Mouse (Mus musculus) MEL (cell line): Measurements from ENCODE around the gene Rps6ka3. TPM values are rescaled to one million over a fixed set of nuclear protein-coding genes. Genes with fewer than 3 reads are reported as not detected.

ENCODE experiments used
- DNase-seq: peaks from one replicate; pipeline ENCODE4 v3.0.0; 2011; ENCODE audit warnings: low read depth, low spot score
- H3K27ac ChIP-seq: 2 replicates; pipeline ENCODE4 v1.5.1; 2012; ENCODE audit warnings: low read depth, mild to moderate bottlenecking, control low read depth, low read length, moderate library complexity; ENCODE audit not compliant: control insufficient read depth
- H3K27me3 ChIP-seq, 2 experiments: fragments of 150-350 bp in 1 of 2; sonication (generic) in 1 of 2; 2 replicates each; pipeline ENCODE4 v1.6.1; 2012; ENCODE audit warnings: low read length in 2 of 2, mild to moderate bottlenecking in 2 of 2, improper control_type of control experiment in 1 of 2, moderate library complexity in 1 of 2; ENCODE audit not compliant: insufficient read depth in 2 of 2, control insufficient read depth in 1 of 2
- H3K36me3 ChIP-seq, 2 experiments: 2 replicates each; pipeline ENCODE4 v1.6.1; 2012 to 2014; ENCODE audit warnings: low read length in 2 of 2, improper control_type of control experiment in 1 of 2, inconsistent platforms in 1 of 2, mild to moderate bottlenecking in 1 of 2; ENCODE audit not compliant: insufficient read depth in 2 of 2, control insufficient read depth in 1 of 2
- H3K4me1 ChIP-seq, 2 experiments: fragments of 150-350 bp in 1 of 2; sonication (generic) in 1 of 2; 2 replicates each; pipeline ENCODE4 v1.6.1; 2012; ENCODE audit warnings: low read length in 2 of 2, improper control_type of control experiment in 1 of 2, mild to moderate bottlenecking in 1 of 2; ENCODE audit not compliant: insufficient read depth in 2 of 2, control insufficient read depth in 1 of 2
- H3K4me3 ChIP-seq, 2 experiments: fragments of 150-350 bp in 1 of 2; sonication (generic) in 1 of 2; 2 replicates each; pipeline ENCODE4 v1.5.1; 2012; ENCODE audit warnings: low read depth in 2 of 2, low read length in 2 of 2, mild to moderate bottlenecking in 2 of 2, moderate library complexity in 2 of 2, control low read depth in 1 of 2, improper control_type of control experiment in 1 of 2; ENCODE audit not compliant: control insufficient read depth in 1 of 2, insufficient read depth in 1 of 2
- H3K79me2 ChIP-seq: 2 replicates; pipeline ENCODE4 v1.6.1; 2012; ENCODE audit warnings: mild to moderate bottlenecking, low read length, moderate library complexity; ENCODE audit not compliant: control insufficient read depth, poor library complexity, insufficient read depth
- H3K9ac ChIP-seq: 2 replicates; pipeline ENCODE4 v1.6.1; 2012; ENCODE audit warnings: low read depth, mild to moderate bottlenecking, control low read depth, low read length, moderate library complexity; ENCODE audit not compliant: control insufficient read depth, poor library complexity, severe bottlenecking
- H3K9me3 ChIP-seq: fragments of 150-350 bp; sonication (generic); replicated peaks from 2 replicates; pipeline ENCODE4 v1.6.1; 2012; ENCODE audit warnings: mild to moderate bottlenecking, low read length, improper control_type of control experiment, moderate library complexity; ENCODE audit not compliant: insufficient read depth
- CHD2 ChIP-seq: IDR thresholded peaks from 2 replicates; pipeline ENCODE4 v1.6.1; 2011; ENCODE audit warnings: low read length, improper control_type of control experiment
- CTCF ChIP-seq, 3 experiments: IDR thresholded peaks in 2 of 3; conservative IDR thresholded peaks in 1 of 3; 2 replicates each; pipeline ENCODE4 v1.5.1; 2011 to 2012; ENCODE audit warnings: low read length in 3 of 3, low read depth in 2 of 3, mild to moderate bottlenecking in 2 of 3, improper control_type of control experiment in 1 of 3, inconsistent platforms in 1 of 3, mixed read lengths in 1 of 3, moderate library complexity in 1 of 3; ENCODE audit not compliant: control insufficient read depth in 1 of 3, insufficient read depth in 1 of 3, poor library complexity in 1 of 3, severe bottlenecking in 1 of 3
- E2F4 ChIP-seq: IDR thresholded peaks from 2 replicates; pipeline ENCODE4 v1.6.1; 2011; ENCODE audit warnings: low read depth, low read length, improper control_type of control experiment, borderline replicate concordance
- ETS1 ChIP-seq: IDR thresholded peaks from 2 replicates; pipeline ENCODE4 v1.6.1; 2012; ENCODE audit warnings: low read depth, mild to moderate bottlenecking, inconsistent platforms, low read length, improper control_type of control experiment, moderate library complexity
- GABPA ChIP-seq: IDR thresholded peaks from 2 replicates; pipeline ENCODE4 v1.6.1; 2012; ENCODE audit warnings: low read depth, mild to moderate bottlenecking, inconsistent platforms, low read length, improper control_type of control experiment, moderate library complexity
- GATA1 ChIP-seq: IDR thresholded peaks from 2 replicates; pipeline ENCODE4 v1.6.1; 2011; ENCODE audit warnings: low read depth, low read length, improper control_type of control experiment
- HCFC1 ChIP-seq: IDR thresholded peaks from 2 replicates; pipeline ENCODE4 v1.6.1; 2012; ENCODE audit warnings: low read depth, mild to moderate bottlenecking, inconsistent platforms, low read length, improper control_type of control experiment, moderate library complexity
- JUND ChIP-seq: IDR thresholded peaks from 2 replicates; pipeline ENCODE4 v1.6.1; 2011; ENCODE audit warnings: low read depth, mild to moderate bottlenecking, improper control_type of control experiment, low read length
- KAT2A ChIP-seq: conservative IDR thresholded peaks from 2 replicates; pipeline ENCODE4 v1.6.1; 2012; ENCODE audit warnings: low read depth, low read length, improper control_type of control experiment, inconsistent platforms
- MAX ChIP-seq: IDR thresholded peaks from 2 replicates; pipeline ENCODE4 v1.6.1; 2011; ENCODE audit warnings: low read length, improper control_type of control experiment
- MAZ ChIP-seq: IDR thresholded peaks from 2 replicates; pipeline ENCODE4 v1.6.1; 2012; ENCODE audit warnings: low read depth, mild to moderate bottlenecking, inconsistent platforms, low read length, improper control_type of control experiment
- MXI1 ChIP-seq: IDR thresholded peaks from 2 replicates; pipeline ENCODE4 v1.6.1; 2011; ENCODE audit warnings: mild to moderate bottlenecking, low read depth, low read length, improper control_type of control experiment
- MYB ChIP-seq: IDR thresholded peaks from 2 replicates; pipeline ENCODE4 v1.6.1; 2011; ENCODE audit warnings: mild to moderate bottlenecking, low read depth, low read length, improper control_type of control experiment
- NELFE ChIP-seq: IDR thresholded peaks from 2 replicates; pipeline ENCODE4 v1.6.1; 2011; ENCODE audit warnings: low read depth, low read length, improper control_type of control experiment
- NRF1 ChIP-seq: IDR thresholded peaks from 2 replicates; pipeline ENCODE4 v1.6.1; 2014; ENCODE audit warnings: low read depth, mild to moderate bottlenecking, inconsistent platforms, low read length, improper control_type of control experiment, moderate library complexity; ENCODE audit not compliant: poor library complexity, insufficient read depth, severe bottlenecking
- POLR2A ChIP-seq, 2 experiments: IDR thresholded peaks; 2 replicates each; pipeline ENCODE4 v1.6.1; 2011 to 2012; ENCODE audit warnings: low read length in 2 of 2, mild to moderate bottlenecking in 2 of 2, control low read depth in 1 of 2, improper control_type of control experiment in 1 of 2, low read depth in 1 of 2, moderate library complexity in 1 of 2; ENCODE audit not compliant: control insufficient read depth in 1 of 2, insufficient read depth in 1 of 2, poor library complexity in 1 of 2
- POLR2AphosphoS2 ChIP-seq: IDR thresholded peaks from 2 replicates; pipeline ENCODE4 v1.6.1; 2011; ENCODE audit warnings: low read length, improper control_type of control experiment
- POLR2AphosphoS5 ChIP-seq: IDR thresholded peaks from 2 replicates; pipeline ENCODE4 v1.6.1; 2012; ENCODE audit warnings: low read depth, borderline replicate concordance, mild to moderate bottlenecking, inconsistent platforms, low read length, moderate library complexity, mixed read lengths
- RCOR1 ChIP-seq: IDR thresholded peaks from 2 replicates; pipeline ENCODE4 v1.6.1; 2012; ENCODE audit warnings: low read depth, mild to moderate bottlenecking, inconsistent platforms, low read length, improper control_type of control experiment
- TAL1 ChIP-seq: IDR thresholded peaks from 2 replicates; pipeline ENCODE4 v1.6.1; 2012; ENCODE audit warnings: mild to moderate bottlenecking, inconsistent platforms, low read length, moderate library complexity, mixed read lengths
- USF1 ChIP-seq: IDR thresholded peaks from 2 replicates; pipeline ENCODE4 v1.6.1; 2014; ENCODE audit warnings: low read depth, mild to moderate bottlenecking, inconsistent platforms, low read length, improper control_type of control experiment, moderate library complexity
- USF2 ChIP-seq, 2 experiments: IDR thresholded peaks; 2 replicates each; pipeline ENCODE4 v1.6.1; 2011 to 2012; ENCODE audit warnings: improper control_type of control experiment in 2 of 2, low read length in 2 of 2, borderline replicate concordance in 1 of 2, inconsistent platforms in 1 of 2, low read depth in 1 of 2, mild to moderate bottlenecking in 1 of 2; ENCODE audit not compliant: insufficient read depth in 1 of 2
- ZKSCAN1 ChIP-seq: IDR thresholded peaks from 2 replicates; pipeline ENCODE4 v1.6.1; 2012; ENCODE audit warnings: low read depth, mild to moderate bottlenecking, inconsistent platforms, low read length, improper control_type of control experiment, moderate library complexity
- ZNF384 ChIP-seq: IDR thresholded peaks from 2 replicates; pipeline ENCODE4 v1.6.1; 2012; ENCODE audit warnings: low read depth, mild to moderate bottlenecking, inconsistent platforms, low read length, improper control_type of control experiment
- polyA plus RNA-seq, 2 experiments: library from polyadenylated mRNA; stranded (reverse) in 1 of 2; unstranded in 1 of 2; fragments of >175 nt in 1 of 2; fragments of >200 nt in 1 of 2; gene quantifications; 2 replicates each; pipeline versions ENCODE4 v1.2.1 to v1.2.4; 2012; ENCODE audit warnings: low replicate concordance in 2 of 2, low read depth in 1 of 2; ENCODE audit not compliant: insufficient read length in 2 of 2, insufficient read depth in 1 of 2, missing spikeins in 1 of 2
- total RNA-seq: library from RNA; depleted of rRNA; stranded (reverse); fragments of 300-350 nt; gene quantifications from 2 replicates; pipeline ENCODE4 v1.2.3, GENCODE M21; 2012

Rps6ka3 gene
- total and polyA plus RNA-seq, 3 experiments: 10.9 to 32.7 TPM; not detected in 1

DNA sequence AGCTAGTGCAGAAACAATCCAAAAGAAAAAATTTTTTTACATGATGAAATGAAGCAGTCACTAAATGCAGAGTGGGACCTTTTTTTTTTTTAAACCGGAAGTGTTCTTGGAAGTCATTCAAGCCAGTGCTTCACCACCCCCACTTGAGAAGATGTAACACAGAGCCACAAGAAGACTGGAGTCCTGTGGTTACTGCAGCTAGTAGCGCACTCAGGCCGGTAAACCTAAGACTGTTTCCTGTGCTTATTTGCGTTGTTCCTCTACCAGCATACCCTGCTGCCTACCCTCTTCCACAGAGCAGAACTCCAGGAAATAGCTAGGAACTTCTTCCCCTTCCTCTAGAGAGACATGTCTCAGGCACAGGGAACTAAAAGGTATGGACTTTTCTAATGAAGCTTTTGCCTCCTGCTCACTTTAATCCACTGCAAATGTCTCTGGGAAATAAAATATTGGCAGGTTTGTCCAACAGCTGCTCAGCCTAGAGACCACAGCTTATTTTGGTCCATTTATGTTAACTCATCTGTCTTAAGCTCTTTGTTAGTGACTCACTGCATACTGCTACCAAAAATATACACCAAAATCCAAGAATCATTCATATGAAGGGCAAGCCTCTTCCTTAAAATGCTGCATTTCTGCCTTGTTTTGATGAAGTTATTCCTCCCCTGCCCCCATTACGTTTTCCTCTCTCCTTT lies 931 bp downstream of the Rps6ka3 start:
- Histone ChIP-seq H3K4me3 (no peak overlapping the region), H3K27me3 (peaks cover 7 to 20% of the 10 kb centered on the region in 2 experiments; a peak in 3 of 4 replicates), H3K36me3 (no peaks in the 10 kb centered on the region), H3K4me1 (no peaks in the 10 kb centered on the region), H3K9ac (no peak overlapping the region), H3K9me3 (no peaks in the 10 kb centered on the region), H3K27ac (no peak overlapping the region), H3K79me2 (no peaks in the 10 kb centered on the region)
- no peak for DNase-seq
- TF ChIP-seq USF2 (IDR thresholded peaks at IDR 0.05; ENCODE audit: borderline replicate concordance in 1 of 2, insufficient read depth in 1 of 2, low read depth in 1 of 2, low read length in 2 of 2): no peak
- no peak for TF ChIP-seq RCOR1
- TF ChIP-seq GATA1: no peak
- TF ChIP-seq MXI1: no peak
- no peak for TF ChIP-seq MAZ
- no peak for TF ChIP-seq MAX
- TF ChIP-seq HCFC1: no peak
- TF ChIP-seq NRF1: no peak
- no peak for TF ChIP-seq POLR2A (IDR thresholded peaks at IDR 0.05; ENCODE audit: control insufficient read depth in 1 of 2, insufficient read depth in 1 of 2, low read depth in 1 of 2, low read length in 2 of 2, poor library complexity in 1 of 2)
- no peak for TF ChIP-seq CTCF (IDR thresholded peaks at IDR 0.05 in 2 of 3, conservative IDR thresholded peaks at IDR 0.05 in 1 of 3; ENCODE audit: control insufficient read depth in 1 of 3, insufficient read depth in 1 of 3, low read depth in 2 of 3, low read length in 3 of 3, poor library complexity in 1 of 3, severe bottlenecking in 1 of 3)
- TF ChIP-seq CHD2: no peak

DNA sequence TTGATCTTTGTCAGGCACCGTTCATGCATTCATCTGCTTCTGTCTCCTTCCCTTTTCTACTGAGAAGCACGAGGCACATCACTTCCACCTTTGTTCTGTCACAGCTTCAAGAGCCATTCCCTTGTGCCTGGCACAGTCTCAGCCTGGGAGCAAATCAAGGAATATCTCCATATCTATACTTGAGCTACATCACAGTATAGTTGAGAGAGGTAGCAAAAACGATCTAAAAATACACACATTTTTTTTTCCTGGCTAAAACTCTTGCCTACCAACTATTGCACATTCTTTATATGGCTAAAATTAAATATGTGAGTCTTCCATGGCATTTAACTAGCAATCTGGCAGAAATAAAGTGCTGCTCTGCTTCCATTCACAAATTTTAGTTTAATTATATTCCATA lies 5.1 kb downstream of the Rps6ka3 start:
- peaks cover 12 to 32% of the 10 kb centered on the region in 2 experiments for H3K27me3 ChIP-seq
- H3K4me1 ChIP-seq: no peaks in the 10 kb centered on the region
- H3K36me3 ChIP-seq: no peaks in the 10 kb centered on the region
- no peaks in the 10 kb centered on the region for H3K9me3 ChIP-seq
- no peak for DNase-seq
- no peak overlapping the region for H3K9ac ChIP-seq
- no peaks in the 10 kb centered on the region for H3K79me2 ChIP-seq
- no peak overlapping the region for H3K4me3 ChIP-seq
- H3K27ac ChIP-seq: no peak overlapping the region
- TF ChIP-seq POLR2AphosphoS5 (no peak), RCOR1 (no peak), TAL1 (no peak), CTCF (IDR thresholded peaks at IDR 0.05 in 2 of 3, conservative IDR thresholded peaks at IDR 0.05 in 1 of 3; ENCODE audit: control insufficient read depth in 1 of 3, insufficient read depth in 1 of 3, low read depth in 2 of 3, low read length in 3 of 3, poor library complexity in 1 of 3, severe bottlenecking in 1 of 3) (no peak), ZNF384 (no peak), MYB (no peak), POLR2AphosphoS2 (no peak), USF1 (no peak), MAZ (no peak), KAT2A (no peak), GABPA (no peak), JUND (no peak), ETS1 (no peak), NELFE (no peak), E2F4 (no peak), ZKSCAN1 (no peak)
